Mouse (Mus musculus): ENCODE data around the gene 2310007B03Rik. TPM values are rescaled to one million over a fixed set of nuclear protein-coding genes. Genes with fewer than 3 reads are reported as not detected.

The 2310007B03Rik gene
- polyA plus RNA-seq, 1 experiment from 2014 or later, result not detected

DNA sequence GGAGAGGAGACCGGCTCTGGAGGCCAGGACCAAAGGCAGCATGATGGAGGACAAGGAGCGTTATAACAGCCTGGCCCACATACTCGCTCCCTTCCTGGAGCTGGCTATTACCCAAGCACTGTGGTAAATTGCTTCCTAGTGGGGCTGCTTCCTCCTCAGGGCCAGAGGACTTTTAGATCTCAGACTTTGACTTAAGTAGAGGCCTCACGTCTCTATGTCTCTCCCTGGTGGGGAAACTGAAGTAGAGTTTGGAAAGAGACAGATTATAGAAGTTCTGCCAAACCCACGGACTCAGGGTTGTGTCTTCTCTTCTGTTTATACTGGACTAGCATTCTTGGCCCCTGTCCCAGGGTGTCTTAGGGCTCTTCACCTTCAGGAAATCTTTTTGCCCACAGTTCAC is 35.5 kb downstream of the 2310007B03Rik start:
- Histone ChIP-seq H3K4me2 (ENCODE audit: low read length) (no peak overlapping the region), H3K27me3 (ENCODE audit: control insufficient read depth, insufficient read depth, low read length) (no peaks in the 10 kb centered on the region), H3K27ac (replicated peaks; ENCODE audit: low read depth, low read length) (no peak overlapping the region), H3K9me3 (ENCODE audit: control insufficient read depth, low read length) (no peaks in the 10 kb centered on the region), H3K9ac (replicated peaks; ENCODE audit: low read length) (no peak overlapping the region), H3K4me1 (ENCODE audit: control insufficient read depth, insufficient read depth, low read length) (no peaks in the 10 kb centered on the region), H3K4me3 (replicated peaks; ENCODE audit: low read depth, low read length) (no peak overlapping the region), H3K36me3 (ENCODE audit: control insufficient read depth, insufficient read depth, low read length) (no peaks in the 10 kb centered on the region)
- DNase-seq, result no peak
- no peak for ATAC-seq (ENCODE audit: low FRiP score, low TSS enrichment)
- WGBS, result 75% methylated on average over 5 of the region's 5 CpGs

GRCm38 (mm10) chr1:93124066-93124465 is 36.7 kb downstream of the 2310007B03Rik start:
- 80% methylated on average over 8 of the region's 8 CpGs for WGBS
- Histone ChIP-seq H3K9ac (replicated peaks; ENCODE audit: low read length) (no peak overlapping the region), H3K4me3 (replicated peaks; ENCODE audit: low read depth, low read length) (no peak overlapping the region), H3K27ac (replicated peaks; ENCODE audit: low read depth, low read length) (no peak overlapping the region), H3K9me3 (ENCODE audit: control insufficient read depth, low read length) (no peaks in the 10 kb centered on the region), H3K4me2 (ENCODE audit: low read length) (no peak overlapping the region), H3K27me3 (ENCODE audit: control insufficient read depth, insufficient read depth, low read length) (no peaks in the 10 kb centered on the region), H3K4me1 (ENCODE audit: control insufficient read depth, insufficient read depth, low read length) (no peaks in the 10 kb centered on the region), H3K36me3 (ENCODE audit: control insufficient read depth, insufficient read depth, low read length) (no peaks in the 10 kb centered on the region)
- DNase-seq (no peak), ATAC-seq (ENCODE audit: low FRiP score, low TSS enrichment) (no peak)

DNA sequence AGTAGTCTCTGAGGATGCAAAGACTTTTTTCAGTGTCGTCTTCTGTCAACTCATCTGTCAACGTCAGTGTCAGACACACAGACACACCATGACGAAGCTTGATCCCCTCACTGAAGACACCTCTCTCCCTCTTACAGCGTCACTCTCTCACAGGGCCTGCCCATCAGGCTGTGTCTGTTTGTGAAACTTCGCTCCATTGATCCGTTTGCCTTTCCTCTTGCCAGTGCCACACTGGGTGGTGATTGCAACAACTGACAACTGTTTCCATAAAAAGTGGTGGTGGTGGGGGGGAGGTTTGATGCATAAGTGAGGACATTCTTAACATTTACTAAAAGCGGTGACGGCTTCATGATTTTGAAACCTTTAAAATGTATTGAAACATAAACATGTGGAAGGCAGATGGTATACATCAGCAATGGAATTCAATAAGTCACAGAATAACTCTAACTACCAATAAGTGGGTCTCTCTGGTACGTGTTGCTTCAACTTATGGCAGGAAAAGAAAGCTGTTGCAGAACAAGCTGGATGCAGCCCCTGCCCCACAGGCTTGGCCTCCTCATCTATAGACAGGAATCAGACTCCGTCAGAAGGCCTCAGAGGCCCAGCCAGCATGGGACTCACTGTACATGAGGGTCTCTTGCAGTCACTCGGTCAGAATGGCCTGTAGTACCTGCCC is 37.4 kb downstream of the 2310007B03Rik start:
- no peaks in the 10 kb centered on the region for H3K27me3 ChIP-seq (ENCODE audit: control insufficient read depth, insufficient read depth, low read length)
- ATAC-seq (ENCODE audit: low FRiP score, low TSS enrichment) (no peak), DNase-seq (no peak)
- H3K4me2 ChIP-seq (ENCODE audit: low read length), result no peak overlapping the region
- no peak overlapping the region for H3K4me3 ChIP-seq (replicated peaks; ENCODE audit: low read depth, low read length)
- H3K4me1 ChIP-seq (ENCODE audit: control insufficient read depth, insufficient read depth, low read length), result no peaks in the 10 kb centered on the region
- H3K36me3 ChIP-seq (ENCODE audit: control insufficient read depth, insufficient read depth, low read length), result no peaks in the 10 kb centered on the region
- H3K9me3 ChIP-seq (ENCODE audit: control insufficient read depth, low read length), result no peaks in the 10 kb centered on the region
- 82% methylated on average over 11 of the region's 11 CpGs for WGBS
- no peak overlapping the region for H3K9ac ChIP-seq (replicated peaks; ENCODE audit: low read length)
- no peak overlapping the region for H3K27ac ChIP-seq (replicated peaks; ENCODE audit: low read depth, low read length)

DNA sequence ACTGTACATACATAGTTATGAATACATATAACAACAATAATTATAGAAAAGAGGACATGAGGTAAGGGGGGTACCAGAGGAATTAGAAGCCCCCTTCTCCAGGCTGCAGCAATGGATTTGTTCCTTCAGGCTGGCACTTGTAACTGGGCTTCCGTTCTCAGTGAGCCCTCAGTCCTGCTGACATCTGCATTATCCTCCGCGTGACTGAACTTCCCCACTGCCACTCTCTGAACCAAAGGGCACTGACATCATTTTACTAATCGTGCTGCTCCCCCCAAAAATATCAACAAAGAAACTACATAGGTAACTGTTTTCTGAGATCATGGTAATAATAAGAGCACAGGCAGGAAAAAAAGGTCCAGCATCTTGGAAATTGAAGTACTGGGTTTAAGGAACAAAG is 41.9 kb downstream of the 2310007B03Rik start:
- H3K9ac ChIP-seq (replicated peaks; ENCODE audit: low read length), result no peak overlapping the region
- DNase-seq (no peak), ATAC-seq (ENCODE audit: low FRiP score, low TSS enrichment) (no peak)
- H3K36me3 ChIP-seq (ENCODE audit: control insufficient read depth, insufficient read depth, low read length), result no peaks in the 10 kb centered on the region
- H3K4me1 ChIP-seq (ENCODE audit: control insufficient read depth, insufficient read depth, low read length), result peaks cover 12% of the 10 kb centered on the region
- WGBS, result 38% methylated on average over 4 of the region's 4 CpGs
- H3K4me2 ChIP-seq (ENCODE audit: low read length), result no peak overlapping the region
- H3K27ac ChIP-seq (replicated peaks; ENCODE audit: low read depth, low read length), result no peak overlapping the region
- H3K27me3 ChIP-seq (ENCODE audit: control insufficient read depth, insufficient read depth, low read length), result no peaks in the 10 kb centered on the region
- no peak overlapping the region for H3K4me3 ChIP-seq (replicated peaks; ENCODE audit: low read depth, low read length)
- H3K9me3 ChIP-seq (ENCODE audit: control insufficient read depth, low read length), result no peaks in the 10 kb centered on the region

GRCm38 (mm10) chr1:93115471-93115870 is 45.3 kb downstream of the 2310007B03Rik start:
- WGBS, result 11% methylated on average over 13 of the region's 13 CpGs
- H3K27ac ChIP-seq (replicated peaks; ENCODE audit: low read depth, low read length), result peak overlapping the region; percentile 73

GRCm38 (mm10) chr1:93114713-93115463 is 45.9 kb downstream of the 2310007B03Rik start:
- H3K27me3 ChIP-seq (ENCODE audit: control insufficient read depth, insufficient read depth, low read length), result no peaks in the 10 kb centered on the region

More at GRCm38 (mm10) chr1:93115471-93115870, 45.3 kb downstream of the 2310007B03Rik start:
- ATAC-seq (ENCODE audit: low FRiP score, low TSS enrichment) (peak; percentile 77), DNase-seq (peak; percentile 57)
- no peaks in the 10 kb centered on the region for H3K27me3 ChIP-seq (ENCODE audit: control insufficient read depth, insufficient read depth, low read length)
- peak overlapping the region; percentile 73 for H3K4me2 ChIP-seq (ENCODE audit: low read length)
- H3K4me1 ChIP-seq (ENCODE audit: control insufficient read depth, insufficient read depth, low read length), result peaks cover 12% of the 10 kb centered on the region
- H3K9ac ChIP-seq (replicated peaks; ENCODE audit: low read length), result peak overlapping the region; percentile 52
- no peaks in the 10 kb centered on the region for H3K9me3 ChIP-seq (ENCODE audit: control insufficient read depth, low read length)
- H3K4me3 ChIP-seq (replicated peaks; ENCODE audit: low read depth, low read length), result peak overlapping the region; percentile 36
- no peaks in the 10 kb centered on the region for H3K36me3 ChIP-seq (ENCODE audit: control insufficient read depth, insufficient read depth, low read length)

DNA sequence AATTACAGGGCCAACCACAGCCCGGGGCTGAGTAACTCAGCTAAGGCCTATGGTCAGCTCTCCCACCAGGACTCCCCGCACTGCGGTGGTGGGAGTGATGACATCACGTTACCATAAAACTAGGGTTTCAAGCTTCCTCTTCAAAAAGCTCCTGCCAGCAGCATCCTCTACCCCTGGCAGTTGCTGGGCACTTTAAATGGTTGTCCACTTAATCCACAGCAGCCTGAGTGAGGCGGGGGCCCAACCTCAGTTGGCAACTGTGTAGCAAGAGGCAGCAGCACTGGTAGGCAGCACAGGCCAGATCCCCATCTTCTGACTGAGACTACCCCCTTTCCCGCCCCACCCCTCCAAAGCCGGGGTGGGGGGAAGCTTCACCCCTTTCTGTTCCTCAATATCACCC is 58.0 kb downstream of the 2310007B03Rik start:
- Histone ChIP-seq H3K9me3 (ENCODE audit: control insufficient read depth, low read length) (no peaks in the 10 kb centered on the region), H3K27ac (replicated peaks; ENCODE audit: low read depth, low read length) (peak overlapping the region; percentile 91), H3K27me3 (ENCODE audit: control insufficient read depth, insufficient read depth, low read length) (no peaks in the 10 kb centered on the region; the same call in 1 of the 2 replicates), H3K9ac (replicated peaks; ENCODE audit: low read length) (no peak overlapping the region), H3K4me2 (ENCODE audit: low read length) (peak overlapping the region; percentile 93), H3K36me3 (ENCODE audit: control insufficient read depth, insufficient read depth, low read length) (no peaks in the 10 kb centered on the region; the same call in 1 of the 2 replicates), H3K4me3 (replicated peaks; ENCODE audit: low read depth, low read length) (no peak overlapping the region), H3K4me1 (ENCODE audit: control insufficient read depth, insufficient read depth, low read length) (peaks cover 17% of the 10 kb centered on the region)
- 69% methylated on average over 7 of the region's 7 CpGs for WGBS
- ATAC-seq (ENCODE audit: low FRiP score, low TSS enrichment) (no peak), DNase-seq (no peak)

More at GRCm38 (mm10) chr1:93114713-93115463, 45.9 kb downstream of the 2310007B03Rik start:
- Histone ChIP-seq H3K36me3 (ENCODE audit: control insufficient read depth, insufficient read depth, low read length) (no peaks in the 10 kb centered on the region), H3K27ac (replicated peaks; ENCODE audit: low read depth, low read length) (peak overlapping the region; percentile 73), H3K4me3 (replicated peaks; ENCODE audit: low read depth, low read length) (peak overlapping the region; percentile 36), H3K4me2 (ENCODE audit: low read length) (peak overlapping the region; percentile 73), H3K4me1 (ENCODE audit: control insufficient read depth, insufficient read depth, low read length) (peaks cover 12% of the 10 kb centered on the region), H3K9ac (replicated peaks; ENCODE audit: low read length) (peak overlapping the region; percentile 52), H3K9me3 (ENCODE audit: control insufficient read depth, low read length) (no peaks in the 10 kb centered on the region)
- WGBS, result 19% methylated on average over 21 of the region's 21 CpGs
- peak; percentile 96 for DNase-seq
- ATAC-seq (ENCODE audit: low FRiP score, low TSS enrichment), result peak; percentile 100

GRCm38 (mm10) chr1:93101571-93102061 is 59.1 kb downstream of the 2310007B03Rik start, which contains the start of gene Kif1a:
Kif1a (minus strand) TSS chr1:93101951.
- Histone ChIP-seq H3K27me3 (ENCODE audit: control insufficient read depth, insufficient read depth, low read length) (no peaks in the 10 kb centered on the region; the same call in 1 of the 2 replicates), H3K4me1 (ENCODE audit: control insufficient read depth, insufficient read depth, low read length) (peaks cover 17% of the 10 kb centered on the region), H3K9ac (replicated peaks; ENCODE audit: low read length) (peak within 1 kb of the TSS; percentile 92), H3K36me3 (ENCODE audit: control insufficient read depth, insufficient read depth, low read length) (peaks cover 8% of the 10 kb centered on the region; the same call in 1 of the 2 replicates), H3K9me3 (ENCODE audit: control insufficient read depth, low read length) (no peaks in the 10 kb centered on the region), H3K4me2 (ENCODE audit: low read length) (peak within 1 kb of the TSS; percentile 93), H3K4me3 (replicated peaks; ENCODE audit: low read depth, low read length) (peak within 1 kb of the TSS; percentile 86), H3K27ac (replicated peaks; ENCODE audit: low read depth, low read length) (peak within 1 kb of the TSS; percentile 91)
- ATAC-seq (ENCODE audit: low FRiP score, low TSS enrichment) (peak; percentile 93), DNase-seq (peak; percentile 94)
- WGBS, result 0% methylated on average over 39 of the region's 39 CpGs
